Mouse (Mus musculus): ENCODE results near the gene Cadps2. TPM values are rescaled to one million over a fixed set of nuclear protein-coding genes. Genes with fewer than 3 reads are reported as not detected.

Cadps2 gene
- polyA plus RNA-seq, 1 experiment = 0.02 TPM

DNA sequence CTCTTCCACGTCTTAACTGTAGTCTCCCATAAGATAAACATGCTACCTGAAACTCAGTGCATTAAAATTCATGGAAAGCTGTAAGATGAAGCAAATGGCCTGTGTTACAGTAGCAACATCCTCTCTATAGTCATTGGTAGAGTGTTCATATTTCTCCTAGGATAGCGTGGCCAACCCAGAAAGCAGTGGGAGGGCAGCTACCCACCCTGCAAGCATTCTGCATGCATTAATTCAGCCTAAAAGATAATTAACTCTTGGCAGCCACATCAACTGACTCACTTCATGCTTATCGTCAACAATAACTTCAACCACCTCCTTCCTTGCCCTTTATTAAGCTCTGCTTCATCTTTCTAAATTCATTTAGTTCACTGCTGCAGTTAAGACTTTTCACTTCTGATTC, 138.3 kb downstream of the Cadps2 start:
- no peak overlapping the region for H3ac ChIP-seq (ENCODE audit: control insufficient read depth, insufficient read length)
- H3K79me2 ChIP-seq (ENCODE audit: control insufficient read depth, insufficient read depth) = no peaks in the 10 kb centered on the region
- no peak overlapping the region for H3K4me3 ChIP-seq
- TF ChIP-seq POLR2A (IDR thresholded peaks at IDR 0.05; ENCODE audit: insufficient read length, low read depth) = no peak
- no peak for TF ChIP-seq SRF (IDR thresholded peaks at IDR 0.05; ENCODE audit: control insufficient read depth, insufficient read length, low read depth)
- TF ChIP-seq CEBPB (IDR thresholded peaks at IDR 0.05; ENCODE audit: insufficient read depth, poor library complexity, severe bottlenecking) = no peak
- no peak for TF ChIP-seq MAX (IDR thresholded peaks at IDR 0.05; ENCODE audit: low read depth)
- TF ChIP-seq MYOD1 (IDR thresholded peaks at IDR 0.05; ENCODE audit: control insufficient read depth in 1 of 3, insufficient read length in 2 of 3, low read depth in 2 of 3) = no peak
- TF ChIP-seq TCF12 (IDR thresholded peaks at IDR 0.05; ENCODE audit: insufficient read depth, poor library complexity, severe bottlenecking) = no peak
- no peak for TF ChIP-seq MYOG (IDR thresholded peaks at IDR 0.05; ENCODE audit: control insufficient read depth in 1 of 3, insufficient read depth in 1 of 3, insufficient read length in 2 of 3, low read depth in 2 of 3)
- no peak for TF ChIP-seq TCF3 (IDR thresholded peaks at IDR 0.05; ENCODE audit: insufficient read length, low read depth)
- TF ChIP-seq REST (IDR thresholded peaks at IDR 0.05; ENCODE audit: insufficient read depth, insufficient read length) = no peak
- TF ChIP-seq USF1 (IDR thresholded peaks at IDR 0.05; ENCODE audit: low read depth) = no peak
- H3K27me3 ChIP-seq (ENCODE audit: control insufficient read depth, insufficient read depth, insufficient read length) = no peaks in the 10 kb centered on the region
- H3K4me2 ChIP-seq (ENCODE audit: low read depth) = no peak overlapping the region
- no peaks in the 10 kb centered on the region for H3K36me3 ChIP-seq (ENCODE audit: control insufficient read depth, insufficient read depth)

DNA sequence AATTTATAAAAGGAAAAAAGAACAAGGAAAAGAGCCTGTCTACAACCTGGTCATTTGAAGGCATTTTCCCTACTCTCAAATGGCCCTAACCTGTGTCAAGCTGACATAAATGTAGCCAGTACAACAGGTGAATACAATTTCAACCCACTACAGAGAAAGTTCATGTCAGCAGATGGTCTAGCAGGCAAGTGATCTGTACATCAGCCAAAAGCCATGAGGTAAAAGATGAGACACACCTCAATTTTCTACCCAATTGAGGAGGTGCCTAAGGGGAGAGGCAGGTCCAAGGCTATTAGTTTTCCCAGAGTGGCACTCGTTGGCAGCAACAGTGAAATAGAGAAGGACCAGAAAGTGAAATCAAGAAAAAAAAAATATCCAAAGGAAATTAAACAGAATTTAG, 161.0 kb downstream of the Cadps2 start:
- TF ChIP-seq MYOG (IDR thresholded peaks at IDR 0.05; ENCODE audit: control insufficient read depth in 1 of 3, insufficient read depth in 1 of 3, insufficient read length in 2 of 3, low read depth in 2 of 3) = no peak
- no peak for TF ChIP-seq REST (IDR thresholded peaks at IDR 0.05; ENCODE audit: insufficient read depth, insufficient read length)
- no peak for TF ChIP-seq USF1 (IDR thresholded peaks at IDR 0.05; ENCODE audit: low read depth)
- no peak for TF ChIP-seq SRF (IDR thresholded peaks at IDR 0.05; ENCODE audit: control insufficient read depth, insufficient read length, low read depth)
- TF ChIP-seq MAX (IDR thresholded peaks at IDR 0.05; ENCODE audit: low read depth) = no peak
- TF ChIP-seq MYOD1 (IDR thresholded peaks at IDR 0.05; ENCODE audit: control insufficient read depth in 1 of 3, insufficient read length in 2 of 3, low read depth in 2 of 3) = no peak
- no peak for TF ChIP-seq E2F4 (IDR thresholded peaks at IDR 0.05; ENCODE audit: insufficient read depth)
- no peak for TF ChIP-seq POLR2AphosphoS2 (IDR thresholded peaks at IDR 0.05; ENCODE audit: insufficient read length, low read depth)
- no peak for TF ChIP-seq TCF12 (IDR thresholded peaks at IDR 0.05; ENCODE audit: insufficient read depth, poor library complexity, severe bottlenecking)
- no peak for TF ChIP-seq CEBPB (IDR thresholded peaks at IDR 0.05; ENCODE audit: insufficient read depth, poor library complexity, severe bottlenecking)
- TF ChIP-seq TCF3 (IDR thresholded peaks at IDR 0.05; ENCODE audit: insufficient read length, low read depth) = no peak
- no peak for TF ChIP-seq POLR2A (IDR thresholded peaks at IDR 0.05; ENCODE audit: insufficient read length, low read depth)
- Histone ChIP-seq H3K4me3 (no peak overlapping the region), H3K79me2 (ENCODE audit: control insufficient read depth, insufficient read depth) (no peaks in the 10 kb centered on the region), H3K27me3 (ENCODE audit: control insufficient read depth, insufficient read depth, insufficient read length) (no peaks in the 10 kb centered on the region), H3K4me2 (ENCODE audit: low read depth) (no peak overlapping the region), H3K36me3 (ENCODE audit: control insufficient read depth, insufficient read depth) (no peaks in the 10 kb centered on the region), H3ac (ENCODE audit: control insufficient read depth, insufficient read length) (no peak overlapping the region)

DNA sequence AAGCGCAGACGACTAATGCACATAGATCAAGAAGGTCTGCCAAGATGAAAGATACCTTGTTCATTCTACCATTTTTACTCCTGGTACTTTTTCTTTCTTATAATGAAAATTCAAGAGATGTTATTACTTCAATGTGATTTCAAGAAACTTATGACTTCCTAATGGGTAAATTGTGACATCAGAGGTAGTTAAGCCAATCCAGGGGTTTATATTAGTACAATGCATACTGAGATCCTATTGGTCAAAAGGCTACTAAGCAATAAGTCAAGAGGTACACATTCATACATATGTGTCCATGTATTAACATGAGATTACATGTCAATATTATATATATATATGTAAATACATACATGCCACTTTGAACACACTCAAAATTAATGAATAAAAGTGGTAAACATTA, 184.2 kb downstream of the Cadps2 start, which contains the start of gene Rnf148:
TSS of gene Rnf148 (minus strand) at position 101 of the 400 bp plus-strand sequence.
- no peak within 1 kb of the TSS for H3ac ChIP-seq (ENCODE audit: control insufficient read depth, insufficient read length)
- TF ChIP-seq POLR2AphosphoS2 (IDR thresholded peaks at IDR 0.05; ENCODE audit: insufficient read length, low read depth) (no peak), MAX (IDR thresholded peaks at IDR 0.05; ENCODE audit: low read depth) (no peak), TCF12 (IDR thresholded peaks at IDR 0.05; ENCODE audit: insufficient read depth, poor library complexity, severe bottlenecking) (no peak), USF1 (IDR thresholded peaks at IDR 0.05; ENCODE audit: low read depth) (no peak), REST (IDR thresholded peaks at IDR 0.05; ENCODE audit: insufficient read depth, insufficient read length) (no peak), MYOD1 (IDR thresholded peaks at IDR 0.05; ENCODE audit: control insufficient read depth in 1 of 3, insufficient read length in 2 of 3, low read depth in 2 of 3) (no peak), POLR2A (IDR thresholded peaks at IDR 0.05; ENCODE audit: insufficient read length, low read depth) (no peak), SRF (IDR thresholded peaks at IDR 0.05; ENCODE audit: control insufficient read depth, insufficient read length, low read depth) (no peak), E2F4 (IDR thresholded peaks at IDR 0.05; ENCODE audit: insufficient read depth) (no peak), MYOG (IDR thresholded peaks at IDR 0.05; ENCODE audit: control insufficient read depth in 1 of 3, insufficient read depth in 1 of 3, insufficient read length in 2 of 3, low read depth in 2 of 3) (no peak), CEBPB (IDR thresholded peaks at IDR 0.05; ENCODE audit: insufficient read depth, poor library complexity, severe bottlenecking) (no peak), TCF3 (IDR thresholded peaks at IDR 0.05; ENCODE audit: insufficient read length, low read depth) (no peak)
- no peaks in the 10 kb centered on the region for H3K27me3 ChIP-seq (ENCODE audit: control insufficient read depth, insufficient read depth, insufficient read length)
- no peak within 1 kb of the TSS for H3K4me3 ChIP-seq
- no peaks in the 10 kb centered on the region for H3K79me2 ChIP-seq (ENCODE audit: control insufficient read depth, insufficient read depth)
- H3K4me2 ChIP-seq (ENCODE audit: low read depth) = no peak within 1 kb of the TSS
- H3K36me3 ChIP-seq (ENCODE audit: control insufficient read depth, insufficient read depth) = no peaks in the 10 kb centered on the region

DNA sequence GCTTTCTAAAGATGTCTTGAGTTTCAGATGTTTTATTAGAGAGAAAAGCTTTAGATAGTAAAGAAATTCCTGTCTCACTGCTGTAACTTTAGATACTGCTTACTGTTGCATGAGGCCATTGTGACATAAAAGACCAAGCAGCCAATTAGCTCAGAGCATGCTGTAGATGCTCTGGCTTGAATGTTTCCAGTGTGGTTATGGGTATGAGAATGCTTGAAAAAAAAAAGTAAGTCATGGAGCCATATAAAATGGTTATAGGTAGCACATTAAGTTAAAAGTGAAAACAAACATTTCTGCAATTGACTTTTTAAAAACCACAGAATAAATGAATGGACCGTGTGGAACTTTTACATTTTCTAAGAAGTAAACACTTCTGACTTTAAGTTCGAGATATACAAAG, 189.0 kb downstream of the Cadps2 start, which contains the start of gene Rnf133:
TSS of gene Rnf133 (minus strand) at position 101 of the 400 bp plus-strand sequence.
- TF ChIP-seq MAX (IDR thresholded peaks at IDR 0.05; ENCODE audit: low read depth) = no peak
- no peak for TF ChIP-seq POLR2AphosphoS2 (IDR thresholded peaks at IDR 0.05; ENCODE audit: insufficient read length, low read depth)
- no peak for TF ChIP-seq MYOG (IDR thresholded peaks at IDR 0.05; ENCODE audit: control insufficient read depth in 1 of 3, insufficient read depth in 1 of 3, insufficient read length in 2 of 3, low read depth in 2 of 3)
- TF ChIP-seq SRF (IDR thresholded peaks at IDR 0.05; ENCODE audit: control insufficient read depth, insufficient read length, low read depth) = no peak
- TF ChIP-seq REST (IDR thresholded peaks at IDR 0.05; ENCODE audit: insufficient read depth, insufficient read length) = no peak
- TF ChIP-seq POLR2A (IDR thresholded peaks at IDR 0.05; ENCODE audit: insufficient read length, low read depth) = no peak
- no peak for TF ChIP-seq MYOD1 (IDR thresholded peaks at IDR 0.05; ENCODE audit: control insufficient read depth in 1 of 3, insufficient read length in 2 of 3, low read depth in 2 of 3)
- TF ChIP-seq TCF12 (IDR thresholded peaks at IDR 0.05; ENCODE audit: insufficient read depth, poor library complexity, severe bottlenecking) = no peak
- TF ChIP-seq TCF3 (IDR thresholded peaks at IDR 0.05; ENCODE audit: insufficient read length, low read depth) = no peak
- TF ChIP-seq CEBPB (IDR thresholded peaks at IDR 0.05; ENCODE audit: insufficient read depth, poor library complexity, severe bottlenecking) = no peak
- no peak for TF ChIP-seq E2F4 (IDR thresholded peaks at IDR 0.05; ENCODE audit: insufficient read depth)
- no peak for TF ChIP-seq USF1 (IDR thresholded peaks at IDR 0.05; ENCODE audit: low read depth)
- H3ac ChIP-seq (ENCODE audit: control insufficient read depth, insufficient read length) = no peak within 1 kb of the TSS
- H3K4me2 ChIP-seq (ENCODE audit: low read depth) = no peak within 1 kb of the TSS
- H3K36me3 ChIP-seq (ENCODE audit: control insufficient read depth, insufficient read depth) = no peaks in the 10 kb centered on the region
- H3K79me2 ChIP-seq (ENCODE audit: control insufficient read depth, insufficient read depth) = no peaks in the 10 kb centered on the region
- no peaks in the 10 kb centered on the region for H3K27me3 ChIP-seq (ENCODE audit: control insufficient read depth, insufficient read depth, insufficient read length)
- H3K4me3 ChIP-seq = no peak within 1 kb of the TSS

Measured in myocyte (in vitro differentiated cells).